Mouse (Mus musculus) heart, adult 2 months (tissue): ENCODE measurements around the gene Neurog1. TPM values are rescaled to one million over a fixed set of nuclear protein-coding genes. Genes with fewer than 3 reads are reported as not detected.

Source experiments
- DNase-seq, 2 experiments: peaks; one replicate each; pipeline ENCODE4 v3.0.0; 2021
- H3K27ac ChIP-seq: fragments of 200-600 bp; 2 replicates; pipeline ENCODE4 v1.8.1; 2022
- H3K27me3 ChIP-seq: fragments of 200-500 bp; 2 replicates; pipeline ENCODE4 v1.6.1; 2012; ENCODE audit warnings: mild to moderate bottlenecking, low read length, inconsistent platforms, mixed read lengths; ENCODE audit not compliant: control insufficient read depth, insufficient read depth
- H3K36me3 ChIP-seq: fragments of 200-500 bp; 2 replicates; pipeline ENCODE4 v1.6.1; 2012; ENCODE audit warnings: low read length, inconsistent platforms; ENCODE audit not compliant: control insufficient read depth, insufficient read depth
- H3K4me1 ChIP-seq: fragments of 200-500 bp; 2 replicates; pipeline ENCODE4 v1.6.1; 2011; ENCODE audit warnings: low read length; ENCODE audit not compliant: control insufficient read depth, insufficient read depth
- H3K4me3 ChIP-seq: fragments of 200-600 bp; 2 replicates; pipeline ENCODE4 v1.8.1; 2022
- H3K79me2 ChIP-seq: fragments of 200-500 bp; replicated peaks from 2 replicates; pipeline ENCODE4 v1.6.1; 2012; ENCODE audit warnings: mild to moderate bottlenecking, inconsistent platforms, low read length, moderate library complexity, mixed read lengths; ENCODE audit not compliant: control insufficient read depth, insufficient read depth
- H3K9ac ChIP-seq: fragments of 200-500 bp; 2 replicates; pipeline ENCODE4 v1.6.1; 2012; ENCODE audit warnings: low read depth, mild to moderate bottlenecking, control low read depth, inconsistent platforms, low read length, mixed read lengths
- CTCF ChIP-seq: fragments of 200-600 bp; IDR thresholded peaks from 2 replicates; pipeline ENCODE4 v1.8.1; 2022; ENCODE audit warnings: antibody characterized with exemption, mild to moderate bottlenecking, moderate library complexity
- EP300 ChIP-seq: fragments of 200-500 bp; IDR thresholded peaks from 2 replicates; pipeline ENCODE4 v1.6.1; 2011; ENCODE audit warnings: low read depth, low read length, control low read depth; ENCODE audit not compliant: insufficient read depth
- POLR2A ChIP-seq: fragments of 200-500 bp; IDR thresholded peaks from 2 replicates; pipeline ENCODE4 v1.6.1; 2011; ENCODE audit warnings: mild to moderate bottlenecking, low read depth, low read length, control low read depth; ENCODE audit not compliant: insufficient read depth
- WGBS: fragments of 180-500 bp; shearing (Covaris S2); methylation state at CpG from one replicate; pipeline ENCODE4 v1.1.7; 2018; 5-methylcytosine and 5-hydroxymethylcytosine counted together
- intact Hi-C: fragments of 180-260 bp; cut with DNase I; formaldehyde crosslinking; loops from one replicate; pipeline ENCODE4 v1.15.1; 2025
- polyA plus RNA-seq: library from polyadenylated mRNA; depleted of rRNA; stranded (reverse); fragments of >200 nt; gene quantifications from 2 replicates; pipeline ENCODE4 v1.2.3, GENCODE M21; 2012
- total RNA-seq, 2 experiments: library from RNA; stranded (reverse); gene quantifications; 2 replicates each; pipeline ENCODE4 v1.2.3; 2021

Neurog1 gene
- total and polyA plus RNA-seq, 3 experiments: not detected

- TF ChIP-seq EP300: no peak
- no peak for TF ChIP-seq POLR2A
- TF ChIP-seq CTCF: no peak
- no peak for DNase-seq
- no peak overlapping the region for H3K27ac ChIP-seq
- WGBS: 75% methylated on average over 6 of the region's 6 CpGs
- no peaks in the 10 kb centered on the region for H3K36me3 ChIP-seq
- no peak overlapping the region for H3K9ac ChIP-seq
- H3K27me3 ChIP-seq: peaks cover 2% of the 10 kb centered on the region; the same call in 1 of the 2 replicates
- H3K4me1 ChIP-seq: no peaks in the 10 kb centered on the region
- H3K79me2 ChIP-seq: no peaks in the 10 kb centered on the region
- intact Hi-C loops: no loop called here
- no peak overlapping the region for H3K4me3 ChIP-seq
Observed at GRCm38 (mm10) chr13:56289998-56290397, 38.0 kb upstream of the Neurog1 start.

DNA sequence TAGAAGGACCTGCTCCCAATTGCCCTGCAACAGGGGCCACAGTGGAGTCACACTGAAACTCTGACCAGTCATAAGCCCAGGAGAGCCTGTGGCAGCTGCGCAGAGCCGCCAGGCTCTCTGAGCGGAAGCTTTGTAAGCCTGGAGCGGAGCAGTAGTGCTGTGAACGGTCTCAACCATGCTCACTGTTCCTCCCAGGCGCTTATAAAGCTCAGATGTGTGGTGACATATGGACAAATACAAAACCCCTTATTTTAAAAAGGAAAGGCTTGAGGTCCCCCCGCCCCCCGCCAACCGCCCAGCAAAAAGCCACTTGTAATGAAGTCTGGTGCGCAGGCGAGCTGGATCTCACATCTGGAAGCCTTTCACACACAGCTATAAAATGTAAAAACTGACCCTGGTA lies 37.3 kb upstream of the Neurog1 start:
- no peak for DNase-seq
- TF ChIP-seq CTCF: no peak
- TF ChIP-seq POLR2A: no peak
- TF ChIP-seq EP300: no peak
- intact Hi-C loops: no loop called here
- WGBS: 68% methylated on average over 11 of the region's 11 CpGs
- no peaks in the 10 kb centered on the region for H3K4me1 ChIP-seq
- H3K36me3 ChIP-seq: no peaks in the 10 kb centered on the region
- H3K79me2 ChIP-seq: no peaks in the 10 kb centered on the region
- no peak overlapping the region for H3K9ac ChIP-seq
- no peak overlapping the region for H3K27ac ChIP-seq
- H3K27me3 ChIP-seq: no peaks in the 10 kb centered on the region; the same call in 1 of the 2 replicates
- H3K4me3 ChIP-seq: no peak overlapping the region

DNA sequence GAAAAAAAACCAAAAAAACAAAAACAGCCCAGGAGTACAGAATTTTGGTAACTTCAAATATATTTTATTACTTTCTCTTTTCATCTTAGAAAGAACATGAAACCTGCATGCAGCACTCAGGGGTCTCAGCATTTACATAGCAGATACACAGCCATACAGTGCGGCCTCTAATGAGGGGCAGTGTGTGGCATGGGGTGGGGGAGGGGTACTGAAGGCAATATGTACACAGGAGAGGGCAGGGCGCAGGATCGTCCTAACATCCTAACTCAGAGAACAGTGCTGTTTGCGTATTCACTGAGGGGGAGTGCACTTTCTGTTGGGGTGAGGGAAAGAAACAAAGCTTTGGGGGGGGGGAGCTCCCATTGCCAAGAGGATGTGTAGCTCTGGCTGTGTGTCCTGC lies 36.6 kb upstream of the Neurog1 start:
- intact Hi-C loops: no loop called here
- 56% methylated on average over 4 of the region's 4 CpGs for WGBS
- TF ChIP-seq CTCF (no peak), POLR2A (no peak), EP300 (no peak)
- DNase-seq: no peak
- Histone ChIP-seq H3K27me3 (no peaks in the 10 kb centered on the region; the same call in 1 of the 2 replicates), H3K4me3 (no peak overlapping the region), H3K4me1 (no peaks in the 10 kb centered on the region), H3K27ac (no peak overlapping the region), H3K36me3 (no peaks in the 10 kb centered on the region), H3K79me2 (no peaks in the 10 kb centered on the region), H3K9ac (no peak overlapping the region)

DNA sequence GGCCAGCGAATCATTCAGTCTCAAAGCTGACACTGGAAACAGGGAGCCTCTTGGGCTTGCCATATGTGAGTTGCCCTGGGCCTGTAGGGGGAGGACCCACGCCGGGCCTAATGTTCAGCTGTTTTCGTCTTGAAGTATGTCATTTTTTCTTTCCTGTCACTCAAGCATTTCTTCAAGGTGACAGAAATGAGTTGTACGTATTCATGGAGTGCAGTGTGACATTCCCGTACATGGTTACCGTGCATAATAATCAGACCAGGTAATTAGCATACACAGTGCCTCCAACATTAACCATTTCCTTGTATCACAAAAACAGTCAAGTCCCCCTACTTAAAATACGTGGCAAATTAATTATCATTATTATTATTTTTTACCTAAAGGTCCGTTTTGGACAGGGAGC lies 35.1 kb upstream of the Neurog1 start:
- TF ChIP-seq POLR2A (no peak), CTCF (no peak), EP300 (no peak)
- Histone ChIP-seq H3K36me3 (no peaks in the 10 kb centered on the region), H3K79me2 (no peaks in the 10 kb centered on the region), H3K4me1 (no peaks in the 10 kb centered on the region), H3K9ac (no peak overlapping the region), H3K27ac (no peak overlapping the region), H3K27me3 (no peaks in the 10 kb centered on the region; the same call in 1 of the 2 replicates), H3K4me3 (no peak overlapping the region)
- no peak for DNase-seq
- WGBS: 79% methylated on average over 9 of the region's 9 CpGs
- intact Hi-C loops: no loop called here

DNA sequence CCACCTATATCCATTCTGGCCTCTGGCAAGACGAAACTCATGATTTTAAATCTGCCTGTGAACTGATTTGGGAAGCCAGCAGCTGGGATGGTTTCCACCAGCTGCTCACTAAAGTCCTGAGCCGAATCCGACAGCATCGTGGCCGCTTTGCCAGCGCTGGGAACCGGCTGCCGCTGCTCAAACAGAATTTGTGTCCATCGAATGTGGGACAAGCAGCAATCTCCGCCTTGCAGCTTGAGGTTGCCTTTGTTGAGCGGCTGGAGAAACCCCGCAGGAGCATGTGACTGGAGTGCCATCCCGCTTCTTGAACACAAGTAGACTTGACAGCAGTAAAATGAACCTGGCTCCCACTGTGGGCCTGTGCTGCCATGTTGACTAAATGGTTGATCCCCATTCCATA lies 31.4 kb upstream of the Neurog1 start:
- Histone ChIP-seq H3K4me1 (no peaks in the 10 kb centered on the region), H3K36me3 (no peaks in the 10 kb centered on the region), H3K79me2 (no peaks in the 10 kb centered on the region), H3K4me3 (no peak overlapping the region), H3K9ac (no peak overlapping the region), H3K27me3 (no peaks in the 10 kb centered on the region), H3K27ac (no peak overlapping the region)
- WGBS: 89% methylated on average over 13 of the region's 13 CpGs
- TF ChIP-seq POLR2A (no peak), CTCF (no peak), EP300 (no peak)
- intact Hi-C loops: no loop called here
- no peak for DNase-seq

- Histone ChIP-seq H3K27ac (no peak overlapping the region), H3K4me3 (no peak overlapping the region), H3K36me3 (no peaks in the 10 kb centered on the region), H3K9ac (no peak overlapping the region), H3K27me3 (no peaks in the 10 kb centered on the region), H3K79me2 (no peaks in the 10 kb centered on the region), H3K4me1 (no peaks in the 10 kb centered on the region)
- DNase-seq: no peak
- TF ChIP-seq EP300 (no peak), CTCF (peak; percentile 43)
- WGBS: 78% methylated on average over 6 of the region's 6 CpGs
- intact Hi-C loops: no loop called here
Observed at GRCm38 (mm10) chr13:56280356-56280755, 28.4 kb upstream of the Neurog1 start.

DNA sequence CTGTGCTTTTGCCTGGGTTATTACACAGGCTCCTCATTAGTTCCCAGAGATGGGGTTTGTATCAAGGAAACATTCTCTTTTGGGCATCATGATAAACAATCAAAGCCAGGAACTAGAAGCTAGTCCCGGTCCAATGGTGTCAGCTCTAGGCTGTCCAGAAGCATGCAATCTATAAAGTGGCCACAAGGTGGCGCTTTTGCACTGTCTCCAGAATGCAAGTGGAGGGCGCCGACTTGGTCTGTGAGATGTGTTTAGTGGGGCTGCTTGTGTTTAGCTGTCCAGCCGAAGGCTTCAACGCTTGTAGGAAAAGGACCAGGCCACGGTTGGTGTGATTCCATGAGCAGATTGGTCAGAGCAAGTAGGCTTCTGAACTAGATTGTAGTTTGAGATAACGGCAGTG lies 27.5 kb upstream of the Neurog1 start:
- no peak overlapping the region for H3K27ac ChIP-seq
- H3K79me2 ChIP-seq: no peaks in the 10 kb centered on the region
- no peak overlapping the region for H3K4me3 ChIP-seq
- no peaks in the 10 kb centered on the region for H3K4me1 ChIP-seq
- H3K27me3 ChIP-seq: no peaks in the 10 kb centered on the region
- peak; percentile 56 to 79 for DNase-seq
- intact Hi-C loops: loop anchor here (1.0 kb wide), 2 partner anchors 143 to 150 kb away; no protein-coding TSS in a partner anchor
- no peak for TF ChIP-seq POLR2A
- TF ChIP-seq CTCF: peak; percentile 98
- TF ChIP-seq EP300: 0 out of 2 replicates have a peak, but pooled peaks have one; percentile 60
- WGBS: 20% methylated on average over 8 of the region's 8 CpGs
- no peak overlapping the region for H3K9ac ChIP-seq
- H3K36me3 ChIP-seq: no peaks in the 10 kb centered on the region
